Mouse (Mus musculus): Measurements from ENCODE around the gene Reep3. TPM values are rescaled to one million over a fixed set of nuclear protein-coding genes. Genes with fewer than 3 reads are reported as not detected.
A peak's percentile ranks its signal among the peaks of the same experiment; 100 is the strongest.

Gene Reep3
- total RNA-seq, 2 experiments from 2014 or later: 44.7 to 46.3 TPM

DNA sequence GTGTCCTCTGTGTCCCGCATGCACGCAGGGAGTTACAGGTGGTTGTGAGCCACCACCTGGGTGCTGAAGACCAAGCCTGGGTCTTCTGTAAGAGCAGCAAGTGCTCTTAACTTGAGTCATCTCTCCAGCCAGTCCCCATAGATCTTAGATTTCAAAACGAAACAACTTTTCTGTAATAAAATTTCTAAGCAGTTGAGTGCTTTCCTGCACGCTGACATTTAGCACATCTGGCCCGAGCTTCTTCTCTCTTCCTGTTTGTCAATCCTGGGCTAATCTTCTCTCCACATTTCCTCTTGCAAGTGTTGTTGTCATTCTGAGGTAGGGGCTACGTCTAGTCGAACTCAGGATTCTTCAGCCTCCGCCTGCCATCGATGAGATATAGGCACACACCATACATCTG, 44.3 kb downstream of the Reep3 start:
- DNase-seq: no peak

DNA sequence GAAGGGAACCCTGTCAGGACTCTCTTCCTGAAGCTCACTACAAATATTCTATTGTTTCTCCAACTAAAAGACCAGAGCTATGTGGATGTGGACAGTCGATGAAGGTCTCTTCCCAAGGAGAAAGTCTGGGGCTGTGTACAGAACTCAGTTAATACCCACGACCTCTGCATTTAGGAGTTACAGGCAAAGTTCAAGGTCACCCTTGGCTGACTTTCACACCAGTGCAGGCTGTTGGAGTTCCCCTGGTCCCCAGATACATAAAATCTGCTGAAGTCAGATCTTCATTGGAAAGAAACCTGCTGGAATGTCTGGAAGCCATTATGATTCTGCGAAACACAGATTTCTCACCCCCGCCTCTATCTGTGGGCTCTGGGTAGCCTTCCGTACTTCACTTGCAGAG, 45.3 kb downstream of the Reep3 start:
- DNase-seq: no peak

DNA sequence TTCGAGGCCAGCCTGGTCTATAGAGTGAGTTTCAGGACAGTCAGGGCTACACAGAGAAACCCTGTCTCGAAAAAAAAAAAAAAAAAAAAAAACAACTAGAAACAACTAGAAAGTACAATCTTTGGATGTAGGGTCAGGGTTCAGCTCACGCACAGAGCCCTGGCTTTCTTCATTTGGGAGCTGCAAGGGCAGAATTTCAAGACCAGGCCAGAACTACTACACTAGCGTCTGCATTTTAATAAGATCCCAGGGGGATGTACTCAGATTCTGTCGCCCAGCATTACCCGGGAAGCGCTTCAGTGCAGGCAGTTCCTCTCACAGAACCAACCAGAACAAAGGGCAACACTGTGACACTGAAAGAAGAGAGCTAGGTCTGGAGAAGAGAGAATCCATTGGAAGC, 46.0 kb downstream of the Reep3 start:
- DNase-seq: no peak

DNA sequence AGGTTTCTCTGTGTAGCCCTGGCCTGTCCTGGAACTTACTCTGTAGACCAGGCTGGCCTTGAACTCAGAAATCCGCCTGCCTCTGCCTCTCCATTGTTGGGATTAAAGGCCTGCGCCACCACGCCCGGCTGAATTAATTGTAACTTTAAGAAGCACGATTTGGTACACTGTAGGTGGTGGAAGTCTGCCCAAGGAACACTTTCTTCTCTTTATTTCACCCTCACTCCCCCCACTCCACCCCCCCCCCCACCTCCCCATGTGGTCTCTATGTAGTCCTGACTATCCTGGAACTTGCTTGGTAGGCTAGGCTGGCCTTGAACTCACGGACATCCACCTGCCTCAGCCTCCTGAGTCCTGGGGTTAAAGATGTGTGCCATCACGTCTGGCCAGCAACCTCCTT, 47.1 kb downstream of the Reep3 start:
- no peak for DNase-seq

DNA sequence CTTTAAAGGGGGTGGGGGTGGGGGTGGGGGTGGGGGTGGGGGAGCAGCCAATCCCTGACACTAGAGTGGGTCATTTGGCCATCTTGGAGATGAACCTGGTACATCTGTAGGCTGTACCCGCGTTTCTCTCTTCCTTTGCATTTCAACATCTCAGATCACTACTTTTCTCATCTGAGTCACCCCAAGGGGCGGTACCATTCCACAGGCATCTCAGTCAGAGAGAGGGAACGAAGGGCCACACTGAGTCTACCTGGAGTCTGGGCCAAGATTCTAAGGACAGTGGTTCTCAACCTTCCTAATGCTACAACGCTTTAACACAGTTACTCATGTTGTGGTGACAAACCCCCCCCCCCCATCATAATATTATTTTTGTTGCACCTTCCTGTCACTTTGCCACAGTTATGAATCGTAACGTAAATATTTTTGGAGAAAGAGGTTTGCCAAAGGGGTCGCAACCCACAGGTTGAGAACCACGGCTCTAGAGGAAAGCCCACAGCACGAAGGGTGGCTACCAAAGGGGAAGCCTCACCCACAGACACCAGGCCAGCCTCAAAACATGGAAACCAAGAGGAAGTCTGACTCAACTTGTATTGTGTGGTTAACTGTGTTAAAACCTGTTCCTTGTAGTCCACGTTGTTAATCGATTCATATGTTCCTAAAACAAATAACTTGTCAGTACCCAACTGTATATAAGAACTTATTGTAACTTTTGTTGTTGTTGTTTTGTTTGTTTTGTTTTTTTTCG, 47.7 kb downstream of the Reep3 start:
- no peak for DNase-seq

DNA sequence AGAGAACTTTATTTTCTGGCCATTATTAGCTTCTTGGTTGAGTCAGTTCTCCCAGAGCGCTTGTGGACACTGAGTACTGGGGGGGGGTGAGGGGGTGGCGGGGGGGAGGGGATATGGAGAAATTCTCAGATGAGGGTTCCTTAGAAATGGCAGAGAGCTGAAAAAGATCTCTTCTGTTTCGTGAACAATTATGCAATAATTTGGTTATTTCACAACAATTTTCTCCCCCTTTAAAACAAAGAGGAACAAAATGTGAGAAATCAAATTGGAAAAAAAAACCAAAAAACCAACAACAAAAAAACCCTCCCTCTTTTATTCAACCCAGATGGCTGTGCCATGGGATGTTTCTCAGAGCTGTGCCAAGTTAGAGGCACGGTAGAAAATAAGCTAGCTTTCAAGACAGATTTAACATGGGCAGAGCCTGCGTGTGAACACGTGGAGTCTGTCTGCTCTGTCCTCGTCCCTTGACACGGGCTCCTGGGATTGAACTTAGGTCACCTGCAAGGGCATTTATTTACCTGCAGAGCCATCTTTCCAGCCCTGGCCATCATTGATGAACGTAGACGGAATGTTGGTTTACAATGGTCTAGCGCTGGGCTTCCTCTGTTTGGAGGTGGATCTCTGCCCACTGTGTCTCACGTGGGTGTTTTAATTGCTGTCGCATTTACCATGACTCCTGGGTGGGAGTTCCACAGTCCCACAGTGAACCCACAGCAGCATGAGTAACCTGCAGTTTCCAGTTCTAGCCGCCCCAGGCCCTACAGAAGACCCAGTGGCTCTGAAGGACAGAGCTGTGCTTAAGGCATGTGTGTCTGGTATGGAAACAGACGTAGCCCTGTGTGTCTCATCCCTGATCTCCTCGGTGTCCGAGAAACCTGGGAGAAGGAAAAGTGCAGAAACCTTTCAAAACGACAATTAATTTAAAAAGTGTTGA, 48.8 kb downstream of the Reep3 start:
- DNase-seq: no peak

DNA sequence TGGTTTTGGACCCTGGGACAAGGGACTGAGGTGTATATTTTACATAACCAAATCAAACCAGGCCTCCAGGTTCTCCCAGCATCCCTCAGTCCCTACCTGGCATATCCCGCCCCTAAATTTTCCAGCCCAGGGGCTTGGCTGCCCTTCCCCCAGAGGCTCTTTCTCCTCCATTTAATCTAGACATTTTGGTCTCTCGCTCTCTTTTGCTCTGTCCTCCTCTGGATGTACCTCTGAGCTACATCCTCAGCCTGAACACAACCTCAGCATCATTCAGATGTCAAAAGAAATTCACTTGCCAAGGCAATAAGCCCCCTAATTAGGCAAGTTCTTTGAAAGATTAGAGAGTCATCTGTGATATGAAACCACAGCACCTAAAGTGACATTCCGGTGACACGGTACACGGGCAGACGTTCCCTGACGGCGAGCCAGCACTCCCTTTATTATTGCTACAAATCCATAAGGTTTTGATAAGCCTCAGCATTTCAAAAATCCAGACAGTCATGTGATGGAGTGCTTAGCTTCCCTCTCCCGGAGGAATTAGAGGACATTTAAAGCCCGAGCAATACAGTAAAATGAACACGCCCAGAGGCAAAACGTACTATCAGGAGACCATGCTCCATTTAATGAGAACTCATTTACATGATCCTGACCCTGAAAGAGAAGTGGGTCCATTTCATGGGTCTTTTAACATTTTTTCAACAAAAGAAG, 51.4 kb downstream of the Reep3 start:
- no peak for DNase-seq

DNA sequence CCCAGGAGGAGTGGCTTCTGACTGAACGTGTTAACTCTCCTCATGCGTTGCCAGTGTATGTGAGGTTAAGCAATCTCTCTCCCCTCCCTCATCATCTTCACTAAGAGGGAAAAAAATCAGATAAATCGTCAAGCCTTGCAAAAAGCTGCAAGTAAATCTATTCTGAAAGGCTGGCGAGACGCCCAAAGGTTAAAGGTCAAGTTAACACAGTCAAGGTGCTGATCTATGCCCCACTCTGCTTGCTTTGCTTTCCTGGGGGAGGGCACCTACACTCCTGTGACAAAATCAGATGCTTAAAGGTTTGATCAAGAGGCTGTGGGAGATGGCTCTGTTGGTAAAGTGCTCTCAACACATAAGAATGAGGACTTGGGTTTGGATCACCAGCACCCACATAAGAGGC, 52.4 kb downstream of the Reep3 start:
- no peak for DNase-seq

DNA sequence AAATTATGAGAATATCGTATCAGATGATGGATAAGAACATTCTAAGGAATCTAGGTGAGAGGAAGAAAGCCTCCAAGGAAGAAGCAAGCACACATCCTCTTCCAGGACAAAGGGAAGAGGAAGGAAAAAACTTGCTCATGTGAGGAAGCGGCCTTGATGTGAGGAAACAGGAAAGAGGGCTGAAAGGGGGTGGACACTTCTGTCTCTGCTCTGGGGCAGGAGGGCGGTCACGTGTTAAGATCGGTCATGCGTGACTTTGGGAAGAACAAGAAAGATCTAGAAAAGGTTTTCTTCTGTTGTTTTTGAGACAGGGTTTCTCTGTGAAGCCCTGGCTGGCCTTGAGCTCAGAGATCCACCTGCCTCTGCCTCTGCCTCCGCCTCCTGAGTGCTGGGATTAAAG, 53.5 kb downstream of the Reep3 start:
- no peak for DNase-seq

DNA sequence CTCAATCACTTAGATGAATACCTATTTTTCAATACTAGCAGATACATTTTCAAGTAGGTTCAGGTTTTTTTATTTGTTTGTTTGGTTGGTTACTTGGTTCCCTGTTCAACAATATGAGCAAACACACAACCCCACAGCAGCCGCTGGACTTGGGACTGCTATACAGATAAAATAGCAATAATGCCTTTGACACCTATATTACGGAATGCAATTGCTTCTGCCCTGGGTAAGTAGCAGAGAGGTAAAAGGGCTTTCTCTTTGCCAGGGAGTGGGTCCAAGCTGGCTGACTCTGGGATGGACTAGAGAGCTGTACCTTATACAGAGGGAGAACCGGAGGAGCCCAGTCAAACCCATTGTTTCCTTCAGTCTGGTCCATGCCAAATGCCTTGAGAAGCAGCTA, 56.3 kb downstream of the Reep3 start:
- DNase-seq: no peak

DNA sequence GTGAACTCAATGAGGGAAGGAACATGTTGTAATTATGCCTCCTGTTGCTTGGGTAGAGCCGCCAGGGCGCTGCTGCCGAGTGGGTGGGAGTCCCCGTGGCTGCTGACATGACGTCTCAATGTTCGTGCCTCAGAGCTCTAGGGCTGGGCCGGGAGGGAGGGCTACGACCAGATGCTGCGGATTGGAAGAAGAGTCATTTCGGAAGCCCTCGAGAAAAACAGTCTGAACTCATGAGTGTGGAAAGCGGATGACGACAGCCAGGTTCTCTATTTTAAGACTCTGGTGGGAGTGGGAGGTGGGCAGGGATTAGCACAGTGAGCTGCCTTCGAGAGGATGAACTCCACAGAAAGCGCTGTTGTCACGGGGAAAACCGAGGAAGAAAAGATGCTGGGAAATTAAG, 57.7 kb downstream of the Reep3 start:
- DNase-seq: no peak

DNA sequence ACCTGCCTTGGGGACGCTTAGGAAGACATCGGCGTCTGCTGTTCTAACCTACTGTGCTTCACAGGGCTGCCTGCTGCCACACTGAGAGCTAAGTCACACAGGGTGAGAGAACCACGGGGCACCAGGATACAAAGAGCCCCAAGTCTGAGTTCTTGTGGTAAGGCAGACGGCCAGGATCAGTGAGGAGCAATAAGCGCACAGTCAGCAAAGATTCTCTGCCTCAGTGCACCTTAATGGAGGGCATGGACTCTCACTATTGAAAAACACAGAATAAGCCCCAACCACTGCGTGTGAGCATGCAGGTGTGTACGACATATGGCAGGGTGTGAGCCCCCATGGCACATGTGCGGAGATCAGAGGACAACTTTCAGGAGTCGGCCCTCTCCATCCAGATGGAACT, 60.2 kb downstream of the Reep3 start:
- DNase-seq: no peak

DNA sequence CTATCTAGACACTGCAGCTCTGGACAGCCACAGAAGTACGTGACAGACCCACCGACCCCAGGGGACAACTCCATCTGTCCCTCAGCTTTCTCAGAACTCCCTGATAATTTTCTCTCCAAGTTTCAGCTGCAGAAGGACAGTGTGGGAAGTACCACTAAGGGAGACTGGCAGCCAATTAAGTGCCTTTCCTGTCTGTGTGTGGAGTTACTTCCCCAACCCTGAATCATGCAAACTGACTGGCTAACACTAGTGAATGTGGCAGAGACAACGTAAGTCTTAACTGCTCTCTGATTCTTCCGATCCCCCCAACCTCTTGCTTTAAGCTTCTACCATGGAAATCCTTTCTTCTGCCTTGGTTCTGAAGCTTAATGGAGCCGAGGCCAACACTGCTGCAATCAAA, 60.6 kb downstream of the Reep3 start:
- no peak for DNase-seq

DNA sequence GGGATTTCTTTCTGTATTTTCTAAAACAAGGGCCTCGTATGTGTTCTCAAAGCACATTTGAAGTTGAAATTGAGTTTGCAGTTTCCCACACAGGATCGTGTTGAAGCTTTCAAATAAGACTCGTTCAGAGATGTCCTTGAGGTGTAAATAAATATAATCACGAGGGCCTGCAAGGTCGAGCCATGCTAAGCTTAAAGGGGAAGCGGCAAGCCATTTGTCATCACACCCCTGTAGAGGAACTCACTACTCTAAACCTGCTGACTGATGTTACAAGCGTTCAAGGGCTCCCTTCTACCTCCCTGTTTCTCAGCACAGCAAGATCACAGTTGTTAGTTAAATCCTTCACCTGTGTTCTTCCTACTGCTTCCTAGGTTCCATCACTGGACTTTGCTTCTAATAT, 65.6 kb downstream of the Reep3 start:
- DNase-seq: peak in 1 of 2 experiments; percentile 32

DNA sequence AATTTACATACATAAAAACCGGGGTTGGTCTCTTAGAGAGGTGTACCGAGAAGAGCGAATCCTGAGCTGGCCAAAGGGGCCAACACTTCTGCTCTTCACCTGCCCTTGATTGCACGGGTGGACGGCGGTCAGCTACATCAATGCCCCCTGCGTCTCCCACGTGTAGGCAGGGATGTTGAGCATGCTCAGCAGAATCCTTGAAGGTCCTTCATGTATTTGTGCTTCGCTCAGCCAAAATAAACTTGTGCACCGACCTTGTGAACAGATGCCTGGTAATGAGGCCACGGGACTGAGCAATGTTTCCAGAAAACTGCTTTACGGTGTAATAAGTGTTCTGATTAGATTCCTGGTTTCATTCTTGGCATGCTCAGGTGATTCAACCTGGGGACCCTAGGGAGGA, 67.4 kb downstream of the Reep3 start:
- peak in 1 of 2 experiments; percentile 31 for DNase-seq

DNA sequence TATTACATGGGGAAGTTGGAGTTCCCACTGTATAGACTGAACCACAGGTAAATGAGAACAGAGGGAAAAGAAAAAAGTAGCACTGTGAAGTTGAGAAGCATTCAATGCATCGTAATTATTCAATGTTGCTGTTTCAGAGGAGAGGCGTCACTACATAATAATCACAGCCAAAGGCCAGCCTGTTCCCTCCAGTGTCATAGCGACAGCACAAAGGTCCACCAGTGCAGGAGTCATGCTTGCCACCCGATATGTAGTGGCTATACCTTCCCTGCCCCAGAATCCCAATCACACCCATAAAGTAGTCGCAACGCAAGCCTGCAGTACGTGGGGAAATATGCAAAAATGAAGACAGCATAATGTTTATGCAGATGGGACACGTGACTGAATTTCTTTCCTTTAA, 70.4 kb downstream of the Reep3 start:
- no peak for DNase-seq

DNA sequence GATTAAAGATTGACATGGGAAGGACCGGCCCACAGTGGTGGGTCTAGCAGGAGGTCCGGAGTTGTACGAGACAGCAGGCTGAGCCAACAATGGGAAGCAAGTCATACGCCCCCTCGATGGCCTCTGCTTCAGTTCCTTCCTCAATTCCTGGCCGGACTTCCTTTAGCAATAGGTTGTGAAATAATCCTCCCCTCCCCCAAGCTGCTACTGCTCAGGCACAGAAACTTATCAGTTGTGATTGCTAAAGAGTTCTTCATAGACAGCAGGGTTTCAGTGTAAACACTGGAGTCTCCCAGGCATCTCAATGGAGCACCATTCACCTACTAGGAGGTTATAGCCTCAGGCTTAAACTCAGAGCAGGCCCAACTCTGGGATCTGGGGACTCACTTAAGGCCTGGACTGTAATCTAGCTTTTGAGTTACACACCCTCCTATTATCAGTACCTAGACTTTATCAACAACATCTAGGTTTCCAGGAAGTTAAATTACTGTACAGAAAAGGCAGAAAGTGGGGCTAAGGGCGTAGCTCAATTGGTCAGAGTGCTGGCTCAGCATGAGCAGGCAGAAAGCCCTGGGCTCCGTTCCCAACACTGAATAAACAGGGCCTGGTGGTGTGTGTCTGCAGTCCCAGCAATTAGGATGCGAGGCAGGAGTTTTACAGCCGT, 71.0 kb downstream of the Reep3 start:
- DNase-seq: peak; percentile 51 to 65

DNA sequence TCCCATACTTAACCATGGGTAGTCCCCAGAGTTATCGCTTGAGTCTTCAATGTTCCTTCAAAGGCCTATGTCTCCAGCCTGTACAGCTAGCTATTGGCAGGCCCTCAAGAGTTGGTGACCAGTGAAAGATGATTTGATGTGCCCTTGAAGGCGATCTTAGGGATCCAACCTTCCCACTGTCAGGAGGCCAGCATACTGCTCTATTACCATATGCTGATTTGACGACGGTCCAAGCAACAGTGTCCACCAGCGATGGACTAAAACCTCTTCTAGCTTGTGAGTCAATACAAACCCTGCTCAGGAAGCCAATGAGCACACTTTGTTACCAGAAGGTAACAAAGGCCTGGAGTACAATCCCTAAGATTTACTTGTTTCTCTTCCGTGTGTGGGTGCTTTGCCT, 72.4 kb downstream of the Reep3 start:
- DNase-seq: no peak

DNA sequence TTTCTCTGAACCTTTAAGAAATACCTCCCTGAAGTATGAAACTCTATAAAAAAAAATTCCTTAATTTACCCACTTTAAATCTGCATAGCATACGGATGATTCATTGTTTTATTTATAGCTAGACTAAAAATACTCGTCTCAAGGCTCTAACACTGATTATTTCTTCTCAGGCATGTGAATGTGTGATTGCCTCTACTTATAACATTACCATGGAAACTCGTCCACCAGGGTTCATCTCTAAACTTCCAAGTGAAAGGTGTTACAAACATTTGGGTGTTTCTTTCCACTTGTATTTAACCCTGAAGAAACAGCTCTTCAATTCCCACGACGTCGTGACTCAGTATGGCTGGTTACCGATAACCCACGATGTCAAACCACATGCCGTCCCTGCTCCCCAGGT, 73.7 kb downstream of the Reep3 start:
- no peak for DNase-seq

DNA sequence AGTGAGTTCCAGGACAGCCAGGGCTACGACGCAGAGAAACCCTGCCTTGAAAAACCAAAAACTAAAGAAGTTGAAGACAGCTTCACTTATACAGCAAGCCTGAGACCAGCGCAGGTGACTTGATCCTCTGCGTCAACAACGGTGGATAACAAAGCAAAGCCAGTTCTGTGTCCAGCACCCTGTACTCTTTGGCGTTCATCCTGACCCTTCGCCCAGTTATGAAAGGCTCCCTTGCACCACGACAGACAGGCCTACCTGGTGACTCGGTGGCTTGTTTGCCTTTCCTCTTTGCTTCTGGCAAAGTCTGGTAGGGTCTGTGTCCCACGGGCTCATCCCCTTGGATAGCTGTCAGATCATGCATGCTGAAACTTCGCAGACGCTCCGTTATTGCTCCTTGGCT, 75.3 kb downstream of the Reep3 start:
- no peak for DNase-seq

DNA sequence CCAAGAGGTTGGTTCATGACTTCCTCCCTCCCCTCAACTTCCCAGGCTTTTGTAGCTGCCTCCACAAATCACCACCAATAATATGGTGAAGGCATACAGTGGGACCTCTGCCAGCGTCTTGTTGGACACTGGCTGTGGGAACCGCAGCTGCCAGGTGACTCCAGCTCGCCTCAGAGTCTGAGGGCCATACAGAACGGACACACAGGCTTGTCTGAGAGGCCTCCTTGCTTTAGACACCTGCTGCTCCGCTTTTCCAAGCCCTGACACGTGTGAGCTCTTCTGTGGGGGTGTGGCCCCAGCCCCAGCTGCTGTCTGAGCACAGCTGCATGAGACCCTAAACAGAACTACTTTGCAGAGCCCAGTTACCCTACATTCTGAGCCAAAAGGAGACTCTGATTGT, 77.9 kb downstream of the Reep3 start:
- peak; percentile 23 to 42 for DNase-seq

DNA sequence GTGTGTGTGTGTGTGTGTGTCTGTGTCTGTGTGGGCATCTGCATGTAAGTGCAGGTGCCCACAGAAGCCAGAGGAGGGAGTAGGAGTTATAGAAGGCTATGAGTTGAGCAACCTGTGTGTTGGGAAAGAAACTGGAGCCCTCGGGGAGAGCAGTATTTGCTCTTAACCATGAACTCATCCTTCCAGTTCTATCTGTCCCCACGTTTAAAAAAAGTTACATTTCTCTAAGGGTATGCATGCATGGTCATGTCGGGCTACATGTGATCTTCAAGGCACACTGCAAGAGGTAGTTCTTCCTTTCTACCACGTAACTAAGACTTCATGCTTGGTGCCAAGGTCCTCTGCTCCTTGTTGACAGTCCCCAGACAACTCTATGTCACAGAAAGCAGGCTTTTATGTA, 78.9 kb downstream of the Reep3 start:
- no peak for DNase-seq
